Mouse (Mus musculus) forebrain, embryonic 13.5 days (tissue): ENCODE results near the gene Tmem230. TPM values are rescaled to one million over a fixed set of nuclear protein-coding genes. Genes with fewer than 3 reads are reported as not detected.

Experiments used
- ATAC-seq: fragments of 200-750 bp; cut with Nextera tagmentation; 2 replicates; pipeline ENCODE4 v1.8.0; 2017
- H3K27ac ChIP-seq: fragments of 300-500 bp; sonication (generic); 2 replicates; pipeline ENCODE4 v1.5.1; 2015; ENCODE audit warnings: inconsistent platforms, mild to moderate bottlenecking, moderate library complexity
- H3K27me3 ChIP-seq: fragments of 300-500 bp; sonication (generic); 2 replicates; pipeline ENCODE4 v1.6.1; 2015; ENCODE audit warnings: mild to moderate bottlenecking, inconsistent platforms
- H3K36me3 ChIP-seq: fragments of 300-500 bp; sonication (generic); 2 replicates; pipeline ENCODE4 v1.6.1; 2015; ENCODE audit warnings: mild to moderate bottlenecking, inconsistent platforms; ENCODE audit not compliant: poor library complexity, severe bottlenecking
- H3K4me1 ChIP-seq: fragments of 300-500 bp; sonication (generic); 2 replicates; pipeline ENCODE4 v1.6.1; 2015; ENCODE audit warnings: inconsistent platforms
- H3K4me2 ChIP-seq: fragments of 300-500 bp; sonication (generic); 2 replicates; pipeline ENCODE4 v1.6.1; 2015; ENCODE audit warnings: inconsistent platforms, mild to moderate bottlenecking, moderate library complexity
- H3K4me3 ChIP-seq: fragments of 300-500 bp; sonication (generic); 2 replicates; pipeline ENCODE4 v1.5.1; 2015; ENCODE audit warnings: mild to moderate bottlenecking, inconsistent platforms
- H3K9ac ChIP-seq: fragments of 300-500 bp; sonication (generic); 2 replicates; pipeline ENCODE4 v1.6.1; 2015; ENCODE audit warnings: mild to moderate bottlenecking, inconsistent platforms
- H3K9me3 ChIP-seq: fragments of 300-500 bp; sonication (generic); replicated peaks from 2 replicates; pipeline ENCODE4 v1.6.1; 2016; ENCODE audit warnings: inconsistent platforms
- WGBS: fragments of 180-500 bp; shearing (Covaris S2); methylation state at CpG from one replicate; pipeline ENCODE4 v1.1.7; 2015; 5-methylcytosine and 5-hydroxymethylcytosine counted together
- polyA plus RNA-seq: library from polyadenylated mRNA; unstranded; fragments of >200 nt; fragmentation: Nextera tagmentation; extraction: Ambion mirVana; gene quantifications from 2 replicates; pipeline ENCODE4 v1.2.1, GENCODE M21; 2015

The Tmem230 gene
- polyA plus RNA-seq, 1 experiment from 2014 or later: 48.9 TPM

GRCm38 (mm10) chr2:132269217-132269616, 21.6 kb upstream of the Tmem230 start:
- Histone ChIP-seq H3K36me3 (peaks cover 4% of the 10 kb centered on the region; the same call in 1 of the 2 replicates), H3K4me3 (no peak overlapping the region), H3K4me1 (peaks cover 15% of the 10 kb centered on the region), H3K27me3 (no peaks in the 10 kb centered on the region), H3K9me3 (no peaks in the 10 kb centered on the region), H3K9ac (no peak overlapping the region), H3K27ac (no peak overlapping the region), H3K4me2 (no peak overlapping the region)
- 91% methylated on average over 3 of the region's 3 CpGs for WGBS
- ATAC-seq: no peak

- Histone ChIP-seq H3K9ac (no peak overlapping the region), H3K9me3 (no peaks in the 10 kb centered on the region), H3K4me1 (peaks cover 15% of the 10 kb centered on the region), H3K36me3 (no peaks in the 10 kb centered on the region), H3K27me3 (no peaks in the 10 kb centered on the region), H3K4me3 (no peak overlapping the region), H3K27ac (no peak overlapping the region), H3K4me2 (no peak overlapping the region)
- no peak for ATAC-seq
- 98% methylated on average over 3 of the region's 3 CpGs for WGBS
These were observed 18.5 kb upstream of the Tmem230 start for GRCm38 (mm10) chr2:132266086-132266485.

- H3K4me2 ChIP-seq: peak overlapping the region; percentile 73
- no peaks in the 10 kb centered on the region for H3K9me3 ChIP-seq
- no peak overlapping the region for H3K9ac ChIP-seq
- H3K27ac ChIP-seq: no peak overlapping the region
- no peaks in the 10 kb centered on the region for H3K36me3 ChIP-seq
- peaks cover 15% of the 10 kb centered on the region for H3K4me1 ChIP-seq
- no peaks in the 10 kb centered on the region for H3K27me3 ChIP-seq
- no peak overlapping the region for H3K4me3 ChIP-seq
- ATAC-seq: no peak
- WGBS: 92% methylated on average over 9 of the region's 9 CpGs
These were observed 17.6 kb upstream of the Tmem230 start for GRCm38 (mm10) chr2:132265196-132265595.

GRCm38 (mm10) chr2:132264266-132264710, 16.7 kb upstream of the Tmem230 start:
- WGBS: 15% methylated on average over 6 of the region's 6 CpGs
- Histone ChIP-seq H3K27me3 (no peaks in the 10 kb centered on the region), H3K9me3 (no peaks in the 10 kb centered on the region), H3K9ac (peak overlapping the region; percentile 95), H3K4me1 (peaks cover 15% of the 10 kb centered on the region), H3K4me2 (peak overlapping the region; percentile 73), H3K27ac (no peak overlapping the region), H3K36me3 (no peaks in the 10 kb centered on the region), H3K4me3 (peak overlapping the region; percentile 91)
- no peak for ATAC-seq

- Histone ChIP-seq H3K27me3 (no peaks in the 10 kb centered on the region), H3K4me3 (peak overlapping the region; percentile 91), H3K4me1 (peaks cover 15% of the 10 kb centered on the region), H3K4me2 (peak overlapping the region; percentile 73), H3K9me3 (no peaks in the 10 kb centered on the region), H3K9ac (peak overlapping the region; percentile 95), H3K27ac (peak overlapping the region; percentile 82), H3K36me3 (no peaks in the 10 kb centered on the region)
- ATAC-seq: peak; percentile 19
- under 1% methylated on average over 47 of the region's 47 CpGs for WGBS
These were observed 16.0 kb upstream of the Tmem230 start for GRCm38 (mm10) chr2:132263421-132264265.

- Histone ChIP-seq H3K36me3 (no peaks in the 10 kb centered on the region), H3K4me3 (peak within 1 kb of the TSS; percentile 91), H3K4me2 (peak within 1 kb of the TSS; percentile 73), H3K27me3 (no peaks in the 10 kb centered on the region), H3K27ac (peak within 1 kb of the TSS; percentile 82), H3K4me1 (peaks cover 15% of the 10 kb centered on the region), H3K9me3 (no peaks in the 10 kb centered on the region), H3K9ac (peak within 1 kb of the TSS; percentile 95)
- under 1% methylated on average over 46 of the region's 49 CpGs for WGBS
- peak; percentile 99 for ATAC-seq
These were observed 15.3 kb upstream of the Tmem230 start, which contains the start of gene Cds2 for GRCm38 (mm10) chr2:132262879-132263398. Cds2 (plus strand) TSS chr2:132263148.

GRCm38 (mm10) chr2:132262175-132262574, 14.6 kb upstream of the Tmem230 start:
- Histone ChIP-seq H3K36me3 (no peaks in the 10 kb centered on the region), H3K4me2 (no peak overlapping the region), H3K4me1 (peaks cover 15% of the 10 kb centered on the region), H3K27me3 (no peaks in the 10 kb centered on the region), H3K9ac (no peak overlapping the region), H3K4me3 (no peak overlapping the region), H3K27ac (no peak overlapping the region), H3K9me3 (no peaks in the 10 kb centered on the region)
- ATAC-seq: no peak
- 80% methylated on average over 6 of the region's 6 CpGs for WGBS

- no peak overlapping the region for H3K4me3 ChIP-seq
- no peak overlapping the region for H3K9ac ChIP-seq
- WGBS: 91% methylated on average over 3 of the region's 3 CpGs
- H3K9me3 ChIP-seq: no peaks in the 10 kb centered on the region
- ATAC-seq: no peak
- no peaks in the 10 kb centered on the region for H3K36me3 ChIP-seq
- no peak overlapping the region for H3K4me2 ChIP-seq
- peaks cover 15% of the 10 kb centered on the region for H3K4me1 ChIP-seq
- no peaks in the 10 kb centered on the region for H3K27me3 ChIP-seq
- no peak overlapping the region for H3K27ac ChIP-seq
These were observed 13.0 kb upstream of the Tmem230 start for GRCm38 (mm10) chr2:132260601-132261000.

GRCm38 (mm10) chr2:132257350-132258068, 9.9 kb upstream of the Tmem230 start:
- no peak for ATAC-seq
- no peak overlapping the region for H3K4me2 ChIP-seq
- WGBS: 94% methylated on average over 6 of the region's 6 CpGs
- no peaks in the 10 kb centered on the region for H3K9me3 ChIP-seq
- H3K4me1 ChIP-seq: 0 out of 2 replicates have a peak, but pooled peaks cover 8% of the 10 kb centered on the region
- no peak overlapping the region for H3K4me3 ChIP-seq
- no peaks in the 10 kb centered on the region for H3K36me3 ChIP-seq
- H3K27ac ChIP-seq: no peak overlapping the region
- no peaks in the 10 kb centered on the region for H3K27me3 ChIP-seq
- no peak overlapping the region for H3K9ac ChIP-seq

GRCm38 (mm10) chr2:132253603-132254002, 6.0 kb upstream of the Tmem230 start:
- Histone ChIP-seq H3K4me2 (peak overlapping the region; percentile 72), H3K4me3 (peak overlapping the region; percentile 59), H3K27ac (peak overlapping the region; percentile 59; the same call in 1 of the 2 replicates), H3K36me3 (peaks cover 24% of the 10 kb centered on the region), H3K4me1 (peaks cover 39% of the 10 kb centered on the region), H3K9me3 (no peaks in the 10 kb centered on the region), H3K27me3 (no peaks in the 10 kb centered on the region), H3K9ac (peak overlapping the region; percentile 78)
- 2% methylated on average over 7 of the region's 7 CpGs for WGBS
- ATAC-seq: no peak

GRCm38 (mm10) chr2:132252542-132253528, 5.2 kb upstream of the Tmem230 start, which contains the start of gene Pcna:
Pcna (minus strand) TSS chr2:132253314.
- peaks cover 47% of the 10 kb centered on the region for H3K4me1 ChIP-seq
- peak; percentile 99 for ATAC-seq
- H3K36me3 ChIP-seq: peaks cover 30% of the 10 kb centered on the region
- H3K9ac ChIP-seq: peak within 1 kb of the TSS; percentile 78
- H3K27me3 ChIP-seq: no peaks in the 10 kb centered on the region
- H3K27ac ChIP-seq: peak within 1 kb of the TSS; percentile 80
- H3K4me2 ChIP-seq: peak within 1 kb of the TSS; percentile 72
- WGBS: under 1% methylated on average over 79 of the region's 79 CpGs
- peak within 1 kb of the TSS; percentile 59 for H3K4me3 ChIP-seq
- H3K9me3 ChIP-seq: no peaks in the 10 kb centered on the region
